Mouse (Mus musculus): ENCODE data around the gene Ubr4. TPM values are rescaled to one million over a fixed set of nuclear protein-coding genes. Genes with fewer than 3 reads are reported as not detected.
A peak's percentile ranks its signal among the peaks of the same experiment; 100 is the strongest.

Ubr4 gene
- total RNA-seq, 2 experiments from 2014 or later, result 107 to 109 TPM

GRCm38 (mm10) chr4:139476663-139477625, 124.5 kb downstream of the Ubr4 start:
- DNase-seq, result no peak
- intact Hi-C loops (cut with DNase I), result no loop called here

- intact Hi-C loops (cut with DNase I), result no loop called here
- no peak for DNase-seq
These were observed 125.6 kb downstream of the Ubr4 start for GRCm38 (mm10) chr4:139477983-139478382.

GRCm38 (mm10) chr4:139479176-139479575, 126.8 kb downstream of the Ubr4 start:
- intact Hi-C loops (cut with DNase I), result no loop called here
- DNase-seq, result no peak

GRCm38 (mm10) chr4:139481400-139481799, 129.0 kb downstream of the Ubr4 start:
- no peak for DNase-seq

GRCm38 (mm10) chr4:139483461-139484105, 131.2 kb downstream of the Ubr4 start:
- intact Hi-C loops (cut with DNase I), result no loop called here
- no peak for DNase-seq

More at GRCm38 (mm10) chr4:139481400-139481799, 129.0 kb downstream of the Ubr4 start:
- intact Hi-C loops (cut with DNase I), result no loop called here

- intact Hi-C loops (cut with DNase I), result no loop called here
- no peak for DNase-seq
These were observed 132.1 kb downstream of the Ubr4 start for GRCm38 (mm10) chr4:139484496-139484895.

- no peak for DNase-seq
- intact Hi-C loops (cut with DNase I), result no loop called here
These were observed 134.7 kb downstream of the Ubr4 start for GRCm38 (mm10) chr4:139487085-139487484.

- DNase-seq, result no peak
- intact Hi-C loops (cut with DNase I), result no loop called here
These were observed 135.9 kb downstream of the Ubr4 start for GRCm38 (mm10) chr4:139488325-139488724.

GRCm38 (mm10) chr4:139489946-139490345, 137.5 kb downstream of the Ubr4 start:
- intact Hi-C loops (cut with DNase I), result no loop called here
- DNase-seq, result peak in 1 of 2 experiments; percentile 30

GRCm38 (mm10) chr4:139490413-139491055, 138.1 kb downstream of the Ubr4 start:
- peak; percentile 66 to 72 for DNase-seq
- intact Hi-C loops (cut with DNase I), result no loop called here

- intact Hi-C loops (cut with DNase I), result no loop called here
- no peak for DNase-seq
These were observed 139.2 kb downstream of the Ubr4 start for GRCm38 (mm10) chr4:139491541-139492170.

GRCm38 (mm10) chr4:139492258-139492833, 139.9 kb downstream of the Ubr4 start:
- DNase-seq, result no peak
- intact Hi-C loops (cut with DNase I), result no loop called here

GRCm38 (mm10) chr4:139493227-139494025, 141.0 kb downstream of the Ubr4 start:
- intact Hi-C loops (cut with DNase I), result no loop called here
- DNase-seq, result peak in 1 of 2 experiments; percentile 23

- DNase-seq, result peak in 1 of 2 experiments; percentile 18
- intact Hi-C loops (cut with DNase I), result no loop called here
These were observed 148.4 kb downstream of the Ubr4 start for GRCm38 (mm10) chr4:139500814-139501213.

- intact Hi-C loops (cut with DNase I), result no loop called here
- no peak for DNase-seq
These were observed 149.3 kb downstream of the Ubr4 start for GRCm38 (mm10) chr4:139501702-139502101.

GRCm38 (mm10) chr4:139503919-139504318, 151.5 kb downstream of the Ubr4 start:
- intact Hi-C loops (cut with DNase I), result no loop called here
- DNase-seq, result no peak

GRCm38 (mm10) chr4:139505716-139506115, 153.3 kb downstream of the Ubr4 start:
- intact Hi-C loops (cut with DNase I), result no loop called here

GRCm38 (mm10) chr4:139506727-139507126, 154.3 kb downstream of the Ubr4 start:
- no peak for DNase-seq
- intact Hi-C loops (cut with DNase I), result no loop called here

More at GRCm38 (mm10) chr4:139505716-139506115, 153.3 kb downstream of the Ubr4 start:
- DNase-seq, result no peak

- DNase-seq, result no peak
- intact Hi-C loops (cut with DNase I), result no loop called here
These were observed 156.7 kb downstream of the Ubr4 start for GRCm38 (mm10) chr4:139509069-139509468.

Data from heart, postnatal 36 days (tissue).